In the genomic region with DNA sequence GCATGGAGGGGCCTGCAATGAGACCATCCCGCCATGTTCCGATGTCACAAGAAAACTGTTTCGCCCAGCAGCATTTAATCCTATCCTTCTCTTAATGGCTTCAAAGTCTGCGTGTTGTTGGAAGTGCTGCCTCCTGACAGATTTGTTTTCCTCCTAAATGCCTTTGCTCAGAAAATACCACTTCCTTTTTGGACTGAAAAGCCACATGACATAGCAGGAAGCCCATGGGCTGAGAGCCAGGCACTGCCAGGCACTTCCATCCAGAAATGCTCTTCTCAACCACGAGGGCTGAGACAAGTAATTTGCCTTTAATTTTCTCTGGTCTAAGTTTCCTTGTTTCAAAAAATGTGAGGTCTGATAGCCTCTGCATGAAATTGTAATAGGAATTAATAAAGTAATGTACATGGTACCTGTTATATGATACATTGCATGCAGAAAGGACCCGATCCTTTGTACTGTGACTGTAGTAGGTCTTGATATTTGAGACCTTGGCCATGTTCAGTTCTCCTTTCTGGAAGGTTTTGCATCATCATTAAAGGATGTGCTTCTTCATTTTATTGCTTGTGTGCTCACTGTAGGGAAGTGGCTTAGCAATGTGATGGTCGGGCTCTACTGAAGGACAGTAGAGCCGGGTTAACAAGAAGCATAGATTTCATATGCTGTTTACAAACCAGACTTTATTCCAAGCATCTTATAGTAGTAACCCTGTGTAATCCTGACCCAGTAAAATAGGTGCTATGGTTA, we compare ENCODE assay signal across 10 mouse cellular contexts.
DNase-seq lines count a peak whose midpoint lies in the region; ATAC-seq and TF ChIP-seq lines count a peak whose summit lies in the region.
"Had no signal": no experiment of that assay in that cellular context is flagged by ENCODE, and none has a peak within 500 bp of the region (broad histone marks: within the 10 kb centered on the region; RNA-seq: fewer than 3 reads in every experiment).

No protein-coding gene starts in this region.

- no peak for TF ChIP-seq POLR2A in cerebellum, adult 2 months (IDR thresholded peaks at IDR 0.05; ENCODE audit: borderline replicate concordance, insufficient read depth, low read length)

- TF ChIP-seq CTCF in cerebellum, adult 2 months (IDR thresholded peaks at IDR 0.05; ENCODE audit: borderline replicate concordance, insufficient read depth, low read depth, low read length): no peak

- H3K9ac ChIP-seq in heart, embryonic 11.5 days (ENCODE audit: low read depth, low read length): no peak overlapping the region
- no peak overlapping the region for H3K9ac ChIP-seq in midbrain, embryonic 11.5 days (ENCODE audit: low read length)
- H3K9ac ChIP-seq: liver, embryonic 15.5 days had no signal

- H3K9me3 ChIP-seq in heart, embryonic 11.5 days (replicated peaks; ENCODE audit: control insufficient read depth, low read length): no peaks in the 10 kb centered on the region
- no peaks in the 10 kb centered on the region for H3K9me3 ChIP-seq in midbrain, embryonic 11.5 days (ENCODE audit: control insufficient read depth, low read length)
- H3K9me3 ChIP-seq in midbrain, embryonic 10.5 days (replicated peaks): no peaks in the 10 kb centered on the region
- H3K9me3 ChIP-seq: liver, embryonic 15.5 days had no signal

- H3K36me3 ChIP-seq in heart, embryonic 11.5 days (ENCODE audit: control insufficient read depth, insufficient read depth, low read length): no peaks in the 10 kb centered on the region
- no peaks in the 10 kb centered on the region for H3K36me3 ChIP-seq in midbrain, embryonic 11.5 days (ENCODE audit: control insufficient read depth, insufficient read depth, low read length)
- H3K36me3 ChIP-seq in midbrain, embryonic 10.5 days: no peaks in the 10 kb centered on the region
- H3K36me3 ChIP-seq: liver, embryonic 15.5 days had no signal

- H3K27me3 ChIP-seq in heart, embryonic 11.5 days (ENCODE audit: control insufficient read depth, insufficient read depth, low read length): no peaks in the 10 kb centered on the region
- no peaks in the 10 kb centered on the region for H3K27me3 ChIP-seq in midbrain, embryonic 11.5 days (ENCODE audit: control insufficient read depth, insufficient read depth, low read length)
- no peaks in the 10 kb centered on the region for H3K27me3 ChIP-seq in midbrain, embryonic 10.5 days (ENCODE audit: low read depth, poor library complexity, severe bottlenecking)
- no peaks in the 10 kb centered on the region for H3K27me3 ChIP-seq in cerebellum, adult 2 months (ENCODE audit: control insufficient read depth, insufficient read depth, low read length)
- H3K27me3 ChIP-seq: liver, embryonic 15.5 days had no signal

- no peak overlapping the region for H3K4me3 ChIP-seq in heart, embryonic 11.5 days (ENCODE audit: low read depth, low read length)
- H3K4me3 ChIP-seq in midbrain, embryonic 11.5 days (ENCODE audit: low read depth, low read length): no peak overlapping the region
- H3K4me3 ChIP-seq in midbrain, embryonic 10.5 days: no peak overlapping the region
- no peak overlapping the region for H3K4me3 ChIP-seq in cerebellum, adult 2 months (replicated peaks; ENCODE audit: insufficient read depth, low read depth, low read length)
- H3K4me3 ChIP-seq: liver, embryonic 15.5 days had no signal

- no peak overlapping the region for H3K4me2 ChIP-seq in heart, embryonic 11.5 days
- H3K4me2 ChIP-seq in midbrain, embryonic 11.5 days: no peak overlapping the region
- H3K4me2 ChIP-seq: liver, embryonic 15.5 days had no signal

- 84% methylated on average over 8 of the region's 8 CpGs for WGBS in heart, embryonic 11.5 days (ENCODE audit: insufficient replicate concordance)
- 91% methylated on average over 8 of the region's 8 CpGs for WGBS in midbrain, embryonic 11.5 days
- 92% methylated on average over 8 of the region's 8 CpGs for WGBS in midbrain, embryonic 10.5 days
- WGBS in cerebellum, adult 2 months: 28% methylated on average over 8 of the region's 8 CpGs

- H3K27ac ChIP-seq in heart, embryonic 11.5 days (ENCODE audit: low read depth, low read length): no peak overlapping the region
- no peak overlapping the region for H3K27ac ChIP-seq in midbrain, embryonic 11.5 days (ENCODE audit: low read depth, low read length)
- no peak overlapping the region for H3K27ac ChIP-seq in midbrain, embryonic 10.5 days (replicated peaks)
- no peak overlapping the region for H3K27ac ChIP-seq in cerebellum, adult 2 months (ENCODE audit: insufficient read depth, low read length)
- H3K27ac ChIP-seq: liver, embryonic 15.5 days had no signal

- DNase-seq in heart, adult 8-10 months (ENCODE audit: low spot score): peak; percentile 22
- DNase-seq in midbrain, embryonic 11.5 days (ENCODE audit: low spot score, missing footprints): peak; percentile 28
- no peak for DNase-seq in midbrain, embryonic 10.5 days (ENCODE audit: low spot score)
- peak; percentile 51 to 73 for DNase-seq in cerebellum, adult 2 months
- DNase-seq in T-cell, adult 2 months (ENCODE audit: low spot score): no peak
- DNase-seq in adrenal gland, adult 2 months: no peak
- DNase-seq: gastrocnemius, postnatal 10 days had no signal

- ATAC-seq in heart, embryonic 11.5 days (replicated peaks; ENCODE audit: insufficient number of reproducible peaks, low FRiP score, low TSS enrichment): no peak
- no peak for ATAC-seq in midbrain, embryonic 11.5 days (ENCODE audit: low FRiP score)
- ATAC-seq in monocyte, adult 5-6 weeks (replicated peaks; ENCODE audit: insufficient number of reproducible peaks, low FRiP score, low TSS enrichment, poor library complexity, severe bottlenecking): peak; percentile 83

- H3K4me1 ChIP-seq in heart, embryonic 11.5 days (ENCODE audit: control insufficient read depth, insufficient read depth, low read length): peaks cover 3% of the 10 kb centered on the region
- no peaks in the 10 kb centered on the region for H3K4me1 ChIP-seq in midbrain, embryonic 11.5 days (ENCODE audit: control insufficient read depth, insufficient read depth, low read length)
- no peaks in the 10 kb centered on the region for H3K4me1 ChIP-seq in midbrain, embryonic 10.5 days
- H3K4me1 ChIP-seq in cerebellum, adult 2 months (ENCODE audit: control insufficient read depth, insufficient read depth, low read length): peaks cover 15% of the 10 kb centered on the region
- H3K4me1 ChIP-seq: liver, embryonic 15.5 days had no signal

Comparison
In these comparisons a context has a peak if more than half of its experiments do, and no peak if none do; other contexts are left out.
1. DNase-seq: peak in heart, adult 8-10 months (single experiment), midbrain, embryonic 11.5 days (single experiment) and cerebellum, adult 2 months (2 of 2); none in midbrain, embryonic 10.5 days (single experiment), T-cell, adult 2 months (single experiment) and adrenal gland, adult 2 months (single experiment).